Mouse (Mus musculus) spleen, adult 2 months (tissue): ENCODE results near the gene Vmn2r87.
"Not testable (repeated sequence)": the region's sequence is repeated elsewhere in the genome, so short reads cannot be mapped to it uniquely, and the experiment has no call there.

Experiments
- CTCF ChIP-seq: fragments of 200-500 bp; IDR thresholded peaks from 2 replicates; pipeline ENCODE4 v1.5.1; 2011; ENCODE audit warnings: mild to moderate bottlenecking, inconsistent platforms; ENCODE audit not compliant: insufficient read depth, insufficient read length, insufficient replicate concordance; ENCODE audit errors: extremely low read depth
- POLR2A ChIP-seq: fragments of 200-500 bp; IDR thresholded peaks from 2 replicates; pipeline ENCODE4 v1.6.1; 2011; ENCODE audit warnings: low read depth, low read length, inconsistent platforms

- not testable (repeated sequence) for TF ChIP-seq POLR2A, CTCF
Observed at GRCm38 (mm10) chr10:130429603-130430002, 67.6 kb downstream of the Vmn2r87 start, which contains the start of gene Vmn2r85.
